Mouse (Mus musculus) MEL (cell line): ENCODE data around the gene Smarca1. TPM values are rescaled to one million over a fixed set of nuclear protein-coding genes. Genes with fewer than 3 reads are reported as not detected.

Source experiments
- DNase-seq: peaks from one replicate; pipeline ENCODE4 v3.0.0; 2011; ENCODE audit warnings: low read depth, low spot score
- H3K27ac ChIP-seq: 2 replicates; pipeline ENCODE4 v1.5.1; 2012; ENCODE audit warnings: low read depth, mild to moderate bottlenecking, control low read depth, low read length, moderate library complexity; ENCODE audit not compliant: control insufficient read depth
- H3K27me3 ChIP-seq, 2 experiments: fragments of 150-350 bp in 1 of 2; sonication (generic) in 1 of 2; 2 replicates each; pipeline ENCODE4 v1.6.1; 2012; ENCODE audit warnings: low read length in 2 of 2, mild to moderate bottlenecking in 2 of 2, improper control_type of control experiment in 1 of 2, moderate library complexity in 1 of 2; ENCODE audit not compliant: insufficient read depth in 2 of 2, control insufficient read depth in 1 of 2
- H3K36me3 ChIP-seq, 2 experiments: 2 replicates each; pipeline ENCODE4 v1.6.1; 2012 to 2014; ENCODE audit warnings: low read length in 2 of 2, improper control_type of control experiment in 1 of 2, inconsistent platforms in 1 of 2, mild to moderate bottlenecking in 1 of 2; ENCODE audit not compliant: insufficient read depth in 2 of 2, control insufficient read depth in 1 of 2
- H3K4me1 ChIP-seq, 2 experiments: fragments of 150-350 bp in 1 of 2; sonication (generic) in 1 of 2; 2 replicates each; pipeline ENCODE4 v1.6.1; 2012; ENCODE audit warnings: low read length in 2 of 2, improper control_type of control experiment in 1 of 2, mild to moderate bottlenecking in 1 of 2; ENCODE audit not compliant: insufficient read depth in 2 of 2, control insufficient read depth in 1 of 2
- H3K4me3 ChIP-seq, 2 experiments: fragments of 150-350 bp in 1 of 2; sonication (generic) in 1 of 2; 2 replicates each; pipeline ENCODE4 v1.5.1; 2012; ENCODE audit warnings: low read depth in 2 of 2, low read length in 2 of 2, mild to moderate bottlenecking in 2 of 2, moderate library complexity in 2 of 2, control low read depth in 1 of 2, improper control_type of control experiment in 1 of 2; ENCODE audit not compliant: control insufficient read depth in 1 of 2, insufficient read depth in 1 of 2
- H3K79me2 ChIP-seq: 2 replicates; pipeline ENCODE4 v1.6.1; 2012; ENCODE audit warnings: mild to moderate bottlenecking, low read length, moderate library complexity; ENCODE audit not compliant: control insufficient read depth, poor library complexity, insufficient read depth
- H3K9ac ChIP-seq: 2 replicates; pipeline ENCODE4 v1.6.1; 2012; ENCODE audit warnings: low read depth, mild to moderate bottlenecking, control low read depth, low read length, moderate library complexity; ENCODE audit not compliant: control insufficient read depth, poor library complexity, severe bottlenecking
- H3K9me3 ChIP-seq: fragments of 150-350 bp; sonication (generic); replicated peaks from 2 replicates; pipeline ENCODE4 v1.6.1; 2012; ENCODE audit warnings: mild to moderate bottlenecking, low read length, improper control_type of control experiment, moderate library complexity; ENCODE audit not compliant: insufficient read depth
- CHD1 ChIP-seq: IDR thresholded peaks from 2 replicates; pipeline ENCODE4 v1.6.1; 2012; ENCODE audit warnings: low read depth, mild to moderate bottlenecking, inconsistent platforms, low read length, improper control_type of control experiment
- CHD2 ChIP-seq: IDR thresholded peaks from 2 replicates; pipeline ENCODE4 v1.6.1; 2011; ENCODE audit warnings: low read length, improper control_type of control experiment
- E2F4 ChIP-seq: IDR thresholded peaks from 2 replicates; pipeline ENCODE4 v1.6.1; 2011; ENCODE audit warnings: low read depth, low read length, improper control_type of control experiment, borderline replicate concordance
- ELF1 ChIP-seq: IDR thresholded peaks from 2 replicates; pipeline ENCODE4 v1.6.1; 2014; ENCODE audit warnings: low read depth, mild to moderate bottlenecking, inconsistent platforms, low read length, improper control_type of control experiment, moderate library complexity
- EP300 ChIP-seq, 2 experiments: IDR thresholded peaks; 2 replicates each; pipeline ENCODE4 v1.6.1; 2011; ENCODE audit warnings: improper control_type of control experiment in 2 of 2, low read length in 2 of 2, low read depth in 1 of 2, mild to moderate bottlenecking in 1 of 2
- HCFC1 ChIP-seq: IDR thresholded peaks from 2 replicates; pipeline ENCODE4 v1.6.1; 2012; ENCODE audit warnings: low read depth, mild to moderate bottlenecking, inconsistent platforms, low read length, improper control_type of control experiment, moderate library complexity
- JUND ChIP-seq: IDR thresholded peaks from 2 replicates; pipeline ENCODE4 v1.6.1; 2011; ENCODE audit warnings: low read depth, mild to moderate bottlenecking, improper control_type of control experiment, low read length
- KAT2A ChIP-seq: conservative IDR thresholded peaks from 2 replicates; pipeline ENCODE4 v1.6.1; 2012; ENCODE audit warnings: low read depth, low read length, improper control_type of control experiment, inconsistent platforms
- MEF2A ChIP-seq: IDR thresholded peaks from 2 replicates; pipeline ENCODE4 v1.6.1; 2014; ENCODE audit warnings: low read depth, mild to moderate bottlenecking, inconsistent platforms, low read length, improper control_type of control experiment; ENCODE audit not compliant: poor library complexity, insufficient replicate concordance, severe bottlenecking; ENCODE audit errors: extremely low read depth
- MXI1 ChIP-seq: IDR thresholded peaks from 2 replicates; pipeline ENCODE4 v1.6.1; 2011; ENCODE audit warnings: mild to moderate bottlenecking, low read depth, low read length, improper control_type of control experiment
- NELFE ChIP-seq: IDR thresholded peaks from 2 replicates; pipeline ENCODE4 v1.6.1; 2011; ENCODE audit warnings: low read depth, low read length, improper control_type of control experiment
- NRF1 ChIP-seq: IDR thresholded peaks from 2 replicates; pipeline ENCODE4 v1.6.1; 2014; ENCODE audit warnings: low read depth, mild to moderate bottlenecking, inconsistent platforms, low read length, improper control_type of control experiment, moderate library complexity; ENCODE audit not compliant: poor library complexity, insufficient read depth, severe bottlenecking
- POLR2A ChIP-seq, 2 experiments: IDR thresholded peaks; 2 replicates each; pipeline ENCODE4 v1.6.1; 2011 to 2012; ENCODE audit warnings: low read length in 2 of 2, mild to moderate bottlenecking in 2 of 2, control low read depth in 1 of 2, improper control_type of control experiment in 1 of 2, low read depth in 1 of 2, moderate library complexity in 1 of 2; ENCODE audit not compliant: control insufficient read depth in 1 of 2, insufficient read depth in 1 of 2, poor library complexity in 1 of 2
- POLR2AphosphoS5 ChIP-seq: IDR thresholded peaks from 2 replicates; pipeline ENCODE4 v1.6.1; 2012; ENCODE audit warnings: low read depth, borderline replicate concordance, mild to moderate bottlenecking, inconsistent platforms, low read length, moderate library complexity, mixed read lengths
- SIN3A ChIP-seq: IDR thresholded peaks from 2 replicates; pipeline ENCODE4 v1.6.1; 2012; ENCODE audit warnings: low read length, improper control_type of control experiment, inconsistent platforms
- TAL1 ChIP-seq: IDR thresholded peaks from 2 replicates; pipeline ENCODE4 v1.6.1; 2012; ENCODE audit warnings: mild to moderate bottlenecking, inconsistent platforms, low read length, moderate library complexity, mixed read lengths
- TBP ChIP-seq: IDR thresholded peaks from 2 replicates; pipeline ENCODE4 v1.8.0; 2011; ENCODE audit warnings: low read depth, low read length, improper control_type of control experiment
- TCF12 ChIP-seq: IDR thresholded peaks from 2 replicates; pipeline ENCODE4 v1.6.1; 2014; ENCODE audit warnings: low read depth, mild to moderate bottlenecking, inconsistent platforms, low read length, improper control_type of control experiment, moderate library complexity
- ZC3H11A ChIP-seq: IDR thresholded peaks from 2 replicates; pipeline ENCODE4 v1.6.1; 2012; ENCODE audit warnings: low read depth, mild to moderate bottlenecking, inconsistent platforms, low read length, improper control_type of control experiment
- ZKSCAN1 ChIP-seq: IDR thresholded peaks from 2 replicates; pipeline ENCODE4 v1.6.1; 2012; ENCODE audit warnings: low read depth, mild to moderate bottlenecking, inconsistent platforms, low read length, improper control_type of control experiment, moderate library complexity
- ZMIZ1 ChIP-seq: IDR thresholded peaks from 2 replicates; pipeline ENCODE4 v1.6.1; 2012; ENCODE audit warnings: low read depth, mild to moderate bottlenecking, inconsistent platforms, low read length, improper control_type of control experiment, moderate library complexity
- ZNF384 ChIP-seq: IDR thresholded peaks from 2 replicates; pipeline ENCODE4 v1.6.1; 2012; ENCODE audit warnings: low read depth, mild to moderate bottlenecking, inconsistent platforms, low read length, improper control_type of control experiment
- polyA plus RNA-seq, 2 experiments: library from polyadenylated mRNA; stranded (reverse) in 1 of 2; unstranded in 1 of 2; fragments of >175 nt in 1 of 2; fragments of >200 nt in 1 of 2; gene quantifications; 2 replicates each; pipeline versions ENCODE4 v1.2.1 to v1.2.4; 2012; ENCODE audit warnings: low replicate concordance in 2 of 2, low read depth in 1 of 2; ENCODE audit not compliant: insufficient read length in 2 of 2, insufficient read depth in 1 of 2, missing spikeins in 1 of 2
- total RNA-seq: library from RNA; depleted of rRNA; stranded (reverse); fragments of 300-350 nt; gene quantifications from 2 replicates; pipeline ENCODE4 v1.2.3, GENCODE M21; 2012

The Smarca1 gene
- total and polyA plus RNA-seq, 3 experiments, result not detected

DNA sequence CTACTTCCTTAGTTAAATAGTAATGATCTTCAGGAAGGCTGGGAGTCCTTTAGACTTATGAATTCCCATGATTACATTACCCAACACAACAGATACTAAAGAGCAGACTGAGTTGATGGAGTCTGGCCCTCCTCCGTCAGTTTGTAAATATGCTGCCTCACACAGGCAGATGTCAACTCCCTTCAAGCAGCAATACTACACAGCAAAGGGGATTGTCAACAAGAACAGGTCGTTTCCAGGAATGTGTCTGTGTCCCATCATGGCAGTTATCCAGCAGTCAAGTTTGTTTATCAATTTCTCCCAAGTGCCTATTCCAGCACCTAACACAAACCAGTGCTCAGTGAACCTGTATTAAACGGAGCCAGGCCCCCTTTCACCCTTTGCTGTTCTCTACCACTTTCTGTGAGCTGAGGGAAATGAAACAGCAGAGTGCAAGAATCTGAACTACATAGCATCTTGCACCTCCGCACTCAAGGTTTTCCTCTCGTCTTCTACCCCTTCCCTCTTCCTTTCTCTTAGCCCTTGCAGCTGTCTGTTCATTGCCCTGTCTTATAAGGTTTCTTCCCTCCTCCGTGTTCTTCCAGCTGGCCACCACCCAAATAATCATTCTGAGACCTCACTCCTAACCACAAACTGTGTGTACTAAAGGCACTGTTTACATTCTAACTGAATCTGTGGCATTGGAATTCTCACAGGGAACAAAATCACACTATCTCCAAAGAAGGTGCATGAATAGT is 57.5 kb downstream of the Smarca1 start:
- no peak overlapping the region for H3K9ac ChIP-seq
- H3K79me2 ChIP-seq, result no peaks in the 10 kb centered on the region
- no peak overlapping the region for H3K27ac ChIP-seq
- TF ChIP-seq CHD2 (no peak), POLR2A (IDR thresholded peaks at IDR 0.05; ENCODE audit: control insufficient read depth in 1 of 2, insufficient read depth in 1 of 2, low read depth in 1 of 2, low read length in 2 of 2, poor library complexity in 1 of 2) (no peak), TBP (no peak), NELFE (no peak), ZNF384 (no peak), HCFC1 (no peak), TCF12 (no peak), JUND (no peak), ZMIZ1 (no peak), SIN3A (no peak), NRF1 (no peak), POLR2AphosphoS5 (no peak), E2F4 (no peak)
- no peaks in the 10 kb centered on the region for H3K27me3 ChIP-seq
- no peaks in the 10 kb centered on the region for H3K36me3 ChIP-seq
- H3K9me3 ChIP-seq, result no peaks in the 10 kb centered on the region
- H3K4me1 ChIP-seq, result no peaks in the 10 kb centered on the region
- H3K4me3 ChIP-seq, result no peak overlapping the region
- no peak for DNase-seq

DNA sequence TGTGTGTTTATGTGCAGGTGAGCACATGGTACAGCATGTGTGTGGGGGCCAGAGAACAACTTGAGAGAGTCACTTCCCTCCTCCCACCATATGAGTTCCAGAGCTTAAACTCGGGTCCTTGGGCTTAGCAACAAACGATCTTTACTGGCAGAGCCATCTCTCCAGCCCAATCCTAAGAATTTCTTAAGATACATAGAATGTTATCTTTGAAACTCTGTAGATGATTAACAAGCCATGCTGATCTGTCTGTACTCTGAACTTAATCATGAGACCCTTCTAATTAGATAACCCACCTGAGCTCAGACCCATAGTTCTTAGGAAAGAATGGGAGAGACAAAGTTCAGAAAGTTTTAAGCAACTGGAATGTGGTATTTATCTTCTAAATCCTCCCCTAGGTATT is 59.3 kb downstream of the Smarca1 start:
- TF ChIP-seq CHD1 (no peak), ELF1 (no peak), NRF1 (no peak), SIN3A (no peak), EP300 (IDR thresholded peaks at IDR 0.05; ENCODE audit: low read depth in 1 of 2, low read length in 2 of 2) (no peak), POLR2A (IDR thresholded peaks at IDR 0.05; ENCODE audit: control insufficient read depth in 1 of 2, insufficient read depth in 1 of 2, low read depth in 1 of 2, low read length in 2 of 2, poor library complexity in 1 of 2) (no peak), ZC3H11A (no peak), TBP (no peak), ZKSCAN1 (no peak), KAT2A (no peak), POLR2AphosphoS5 (no peak), MXI1 (no peak), MEF2A (no peak), TAL1 (no peak)
- no peak for DNase-seq
- H3K79me2 ChIP-seq, result no peaks in the 10 kb centered on the region
- no peaks in the 10 kb centered on the region for H3K9me3 ChIP-seq
- no peaks in the 10 kb centered on the region for H3K36me3 ChIP-seq
- H3K27me3 ChIP-seq, result no peaks in the 10 kb centered on the region
- no peak overlapping the region for H3K27ac ChIP-seq
- no peak overlapping the region for H3K9ac ChIP-seq
- no peaks in the 10 kb centered on the region for H3K4me1 ChIP-seq
- H3K4me3 ChIP-seq, result no peak overlapping the region
